Mouse (Mus musculus) liver, embryonic 14.5 days (tissue): Measurements from ENCODE around the gene Bag6. TPM values are rescaled to one million over a fixed set of nuclear protein-coding genes. Genes with fewer than 3 reads are reported as not detected.

Experiments
- ATAC-seq: fragments of 200-750 bp; cut with Nextera tagmentation; 2 replicates; pipeline ENCODE4 v1.8.0; 2017; ENCODE audit warnings: moderate number of reproducible peaks, mild to moderate bottlenecking, moderate library complexity; ENCODE audit not compliant: insufficient read depth
- DNase-seq, 3 experiments: peaks; one replicate each; pipeline ENCODE4 v3.0.0-alpha.2; 2012 to 2013; ENCODE audit warnings: low read depth in 3 of 3, low spot score in 3 of 3
- H3K27ac ChIP-seq: fragments of 300-500 bp; sonication (generic); 2 replicates; pipeline ENCODE4 v1.5.1; 2014; ENCODE audit warnings: moderate library complexity, mild to moderate bottlenecking, control low read depth, inconsistent platforms
- H3K27me3 ChIP-seq: fragments of 300-500 bp; sonication (generic); 2 replicates; pipeline ENCODE4 v1.6.1; 2014; ENCODE audit warnings: mild to moderate bottlenecking, low read length, moderate library complexity; ENCODE audit not compliant: control insufficient read depth, insufficient read depth
- H3K36me3 ChIP-seq: fragments of 300-500 bp; sonication (generic); replicated peaks from 2 replicates; pipeline ENCODE4 v1.6.1; 2014; ENCODE audit warnings: low read depth; ENCODE audit not compliant: control insufficient read depth, insufficient read depth
- H3K4me1 ChIP-seq, 2 experiments: fragments of 200-500 bp in 1 of 2; fragments of 300-500 bp in 1 of 2; sonication (generic) in 1 of 2; replicated peaks; 2 replicates each; pipeline ENCODE4 v1.6.1; 2012 to 2014; ENCODE audit warnings: antibody characterized with exemption in 1 of 2, inconsistent platforms in 1 of 2, low read length in 1 of 2; ENCODE audit not compliant: control insufficient read depth in 2 of 2, insufficient read depth in 2 of 2
- H3K4me2 ChIP-seq: fragments of 300-500 bp; sonication (generic); 2 replicates; pipeline ENCODE4 v1.6.1; 2014; ENCODE audit warnings: low read depth, mild to moderate bottlenecking, control low read depth, moderate library complexity
- H3K4me3 ChIP-seq, 2 experiments: fragments of 200-500 bp in 1 of 2; fragments of 300-500 bp in 1 of 2; sonication (generic) in 1 of 2; 2 replicates each; pipeline ENCODE4 v1.5.1; 2012 to 2014; ENCODE audit warnings: low read depth in 2 of 2, low read length in 2 of 2, mild to moderate bottlenecking in 2 of 2, control low read depth in 1 of 2, inconsistent platforms in 1 of 2, moderate library complexity in 1 of 2; ENCODE audit not compliant: insufficient read depth in 1 of 2
- H3K9ac ChIP-seq: fragments of 300-500 bp; sonication (generic); replicated peaks from 2 replicates; pipeline ENCODE4 v1.6.1; 2014; ENCODE audit warnings: mild to moderate bottlenecking, control low read depth, moderate library complexity
- H3K9me3 ChIP-seq: fragments of 300-500 bp; sonication (generic); 2 replicates; pipeline ENCODE4 v1.6.1; 2016; ENCODE audit warnings: low read length, mixed read lengths; ENCODE audit not compliant: control insufficient read depth
- CTCF ChIP-seq: IDR thresholded peaks from 2 replicates; pipeline ENCODE4 v1.5.1; 2016; ENCODE audit warnings: antibody characterized with exemption, low read depth, control low read depth
- EP300 ChIP-seq: IDR thresholded peaks from 2 replicates; pipeline ENCODE4 v1.6.1; 2016; ENCODE audit warnings: antibody characterized with exemption, low read depth
- WGBS: fragments of 180-500 bp; shearing (Covaris S2); extraction: QIAGEN DNeasy Blood & Tissue Kit; methylation state at CpG from one replicate; pipeline ENCODE4 v1.1.7; 2014; ENCODE audit not compliant: insufficient replicate concordance; 5-methylcytosine and 5-hydroxymethylcytosine counted together
- microRNA-seq: library from miRNA; unstranded; fragments of <30 nt; microRNA quantifications from one replicate; pipeline ENCODE4, GENCODE M21; 2016
- polyA plus RNA-seq, 2 experiments: library from polyadenylated mRNA; depleted of rRNA in 1 of 2; stranded (reverse) in 1 of 2; unstranded in 1 of 2; fragments of >200 nt; fragmentation: Nextera tagmentation in 1 of 2; extraction: Ambion mirVana in 1 of 2; gene quantifications; 2 replicates each; pipeline versions ENCODE4 v1.2.1 to v1.2.3; 2012 to 2014

The Bag6 gene
- polyA plus RNA-seq, 2 experiments: 22.9 to 45.7 TPM

- no peak for DNase-seq
- H3K27me3 ChIP-seq: peaks cover 14% of the 10 kb centered on the region
- H3K9me3 ChIP-seq: no peaks in the 10 kb centered on the region
- peak within 1 kb of the TSS; percentile 65 for H3K4me2 ChIP-seq
- TF ChIP-seq CTCF (no peak), EP300 (no peak)
- no peak within 1 kb of the TSS for H3K27ac ChIP-seq
- H3K36me3 ChIP-seq: no peaks in the 10 kb centered on the region
- H3K4me1 ChIP-seq: peaks cover 0 to 13% of the 10 kb centered on the region in 2 experiments; a peak in 2 of 4 replicates
- WGBS: 43% methylated on average over 28 of the region's 28 CpGs
- peak within 1 kb of the TSS in 1 of 2 experiments; percentile 43; a peak in 1 of 4 replicates for H3K4me3 ChIP-seq
- no peak for ATAC-seq
- no peak within 1 kb of the TSS for H3K9ac ChIP-seq
Measured at GRCm38 (mm10) chr17:35193881-35194843, 59.2 kb downstream of the Bag6 start, which contains the start of gene Ltb. Gene Ltb (plus strand): TSS chr17:35194439.

GRCm38 (mm10) chr17:35194844-35195630, 60.1 kb downstream of the Bag6 start:
- no peaks in the 10 kb centered on the region for H3K9me3 ChIP-seq
- no peak overlapping the region for H3K9ac ChIP-seq
- TF ChIP-seq EP300: no peak
- no peak for TF ChIP-seq CTCF
- DNase-seq: no peak
- H3K36me3 ChIP-seq: no peaks in the 10 kb centered on the region
- peak overlapping the region; percentile 43 to 44 for H3K4me3 ChIP-seq
- no peak; the same call in 1 of the 2 replicates for ATAC-seq
- peak overlapping the region; percentile 65 for H3K4me2 ChIP-seq
- WGBS: 34% methylated on average over 19 of the region's 19 CpGs
- H3K27me3 ChIP-seq: peaks cover 14% of the 10 kb centered on the region
- no peak overlapping the region for H3K27ac ChIP-seq
- H3K4me1 ChIP-seq: peaks cover 0 to 10% of the 10 kb centered on the region in 2 experiments; a peak in 2 of 4 replicates

GRCm38 (mm10) chr17:35195631-35196320, 60.8 kb downstream of the Bag6 start:
- Histone ChIP-seq H3K4me2 (peak overlapping the region; percentile 65), H3K27me3 (peaks cover 19% of the 10 kb centered on the region), H3K36me3 (no peaks in the 10 kb centered on the region), H3K9me3 (no peaks in the 10 kb centered on the region), H3K27ac (no peak overlapping the region), H3K4me1 (peaks cover 0 to 11% of the 10 kb centered on the region in 2 experiments; a peak in 2 of 4 replicates), H3K9ac (no peak overlapping the region), H3K4me3 (peak overlapping the region; percentile 43 to 44)
- 1% methylated on average over 66 of the region's 66 CpGs for WGBS
- no peak for DNase-seq
- no peak for TF ChIP-seq EP300
- TF ChIP-seq CTCF: peak; percentile 88
- peak; percentile 71; the same call in 1 of the 2 replicates for ATAC-seq

- Histone ChIP-seq H3K9ac (no peak overlapping the region), H3K4me1 (peaks cover 0 to 12% of the 10 kb centered on the region in 2 experiments; a peak in 2 of 4 replicates), H3K4me3 (no peak overlapping the region; a peak in 2 of 4 replicates), H3K27me3 (peaks cover 23% of the 10 kb centered on the region), H3K36me3 (no peaks in the 10 kb centered on the region), H3K4me2 (peak overlapping the region; percentile 65), H3K27ac (no peak overlapping the region), H3K9me3 (no peaks in the 10 kb centered on the region)
- 39% methylated on average over 9 of the region's 9 CpGs for WGBS
- ATAC-seq (no peak), DNase-seq (no peak)
- TF ChIP-seq CTCF (no peak), EP300 (no peak)
Measured at GRCm38 (mm10) chr17:35196321-35196641, 61.3 kb downstream of the Bag6 start.

Small RNAs within 50 kb of the gene (microRNA-seq; reads per million reads assigned to microRNA genes)
- not detected for gene Mir6973a

Other genes starting within 250 kb of the Bag6 start
Only the 30 nearest of the 41 such genes appear.
- gene Lsm2, start 153.3 kb upstream of the Bag6 start, polyA plus RNA-seq (2012; rRNA removed): 81.5 and 121 TPM in 2 replicates
- 122 and 132 TPM in 2 replicates for gene Lsm2, start 153.3 kb upstream of the Bag6 start, polyA plus RNA-seq (2014; fragmentation: Nextera tagmentation; extraction: Ambion mirVana)
- 58.2 and 67.6 TPM in 2 replicates for gene Vars, start 134.2 kb upstream of the Bag6 start, polyA plus RNA-seq (2012; rRNA removed)
- gene Vars, start 134.2 kb upstream of the Bag6 start, polyA plus RNA-seq (2014; fragmentation: Nextera tagmentation; extraction: Ambion mirVana): 61.7 and 77.3 TPM in 2 replicates
- 0.12 and 0.18 TPM in 2 replicates for gene Vwa7, start 118.6 kb upstream of the Bag6 start, polyA plus RNA-seq (2012; rRNA removed)
- 0.09 TPM in 1 of 2 replicates, not detected in the other for gene Vwa7, start 118.6 kb upstream of the Bag6 start, polyA plus RNA-seq (2014; fragmentation: Nextera tagmentation; extraction: Ambion mirVana)
- gene Sapcd1, start 107.2 kb upstream of the Bag6 start, polyA plus RNA-seq (2012; rRNA removed): 2.3 and 2.7 TPM in 2 replicates
- 2.5 and 2.7 TPM in 2 replicates for gene Sapcd1, start 107.2 kb upstream of the Bag6 start, polyA plus RNA-seq (2014; fragmentation: Nextera tagmentation; extraction: Ambion mirVana)
- gene Msh5, start 88.4 kb upstream of the Bag6 start, polyA plus RNA-seq (2012; rRNA removed): 3.3 and 4.3 TPM in 2 replicates
- gene Msh5, start 88.4 kb upstream of the Bag6 start, polyA plus RNA-seq (2014; fragmentation: Nextera tagmentation; extraction: Ambion mirVana): 2.3 and 2.9 TPM in 2 replicates
- 76.4 and 78.0 TPM in 2 replicates for gene Clic1, start 85.2 kb upstream of the Bag6 start, polyA plus RNA-seq (2012; rRNA removed)
- 38.1 and 39.9 TPM in 2 replicates for gene Clic1, start 85.2 kb upstream of the Bag6 start, polyA plus RNA-seq (2014; fragmentation: Nextera tagmentation; extraction: Ambion mirVana)
- 12.0 and 12.3 TPM in 2 replicates for gene Ddah2, start 76.1 kb upstream of the Bag6 start, polyA plus RNA-seq (2012; rRNA removed)
- 16.1 and 17.3 TPM in 2 replicates for gene Ddah2, start 76.1 kb upstream of the Bag6 start, polyA plus RNA-seq (2014; fragmentation: Nextera tagmentation; extraction: Ambion mirVana)
- 0.26 and 0.48 TPM in 2 replicates for gene Ly6g6c, start 69.8 kb upstream of the Bag6 start, polyA plus RNA-seq (2012; rRNA removed)
- gene Ly6g6c, start 69.8 kb upstream of the Bag6 start, polyA plus RNA-seq (2014; fragmentation: Nextera tagmentation; extraction: Ambion mirVana): 0.24 and 0.37 TPM in 2 replicates
- 2.3 and 2.6 TPM in 2 replicates for gene Mpig6b, start 69.0 kb upstream of the Bag6 start, polyA plus RNA-seq (2012; rRNA removed)
- gene Mpig6b, start 69.0 kb upstream of the Bag6 start, polyA plus RNA-seq (2014; fragmentation: Nextera tagmentation; extraction: Ambion mirVana): 4.0 and 6.6 TPM in 2 replicates
- gene Ly6g6e, start 58.3 kb upstream of the Bag6 start, polyA plus RNA-seq (2012; rRNA removed): 0.08 and 0.32 TPM in 2 replicates
- gene Ly6g6e, start 58.3 kb upstream of the Bag6 start, polyA plus RNA-seq (2014; fragmentation: Nextera tagmentation; extraction: Ambion mirVana): not detected in 2 replicates
- 0.95 and 1.2 TPM in 2 replicates for gene Ly6g6d, start 57.1 kb upstream of the Bag6 start, polyA plus RNA-seq (2012; rRNA removed)
- 0.28 and 0.77 TPM in 2 replicates for gene Ly6g6d, start 57.1 kb upstream of the Bag6 start, polyA plus RNA-seq (2014; fragmentation: Nextera tagmentation; extraction: Ambion mirVana)
- gene Ly6g6f, start 49.6 kb upstream of the Bag6 start, polyA plus RNA-seq (2012; rRNA removed): 4.1 and 5.1 TPM in 2 replicates
- gene Ly6g6f, start 49.6 kb upstream of the Bag6 start, polyA plus RNA-seq (2014; fragmentation: Nextera tagmentation; extraction: Ambion mirVana): 5.0 and 6.3 TPM in 2 replicates
- gene Abhd16a, start 45.9 kb upstream of the Bag6 start, polyA plus RNA-seq (2012; rRNA removed): 29.1 and 30.0 TPM in 2 replicates
- 42.3 and 44.3 TPM in 2 replicates for gene Abhd16a, start 45.9 kb upstream of the Bag6 start, polyA plus RNA-seq (2014; fragmentation: Nextera tagmentation; extraction: Ambion mirVana)
- not detected in 2 replicates for gene Ly6g5c, start 26.9 kb upstream of the Bag6 start, polyA plus RNA-seq (2012; rRNA removed)
- gene Ly6g5c, start 26.9 kb upstream of the Bag6 start, polyA plus RNA-seq (2014; fragmentation: Nextera tagmentation; extraction: Ambion mirVana): not detected in 2 replicates
- gene Ly6g5b, start 19.8 kb upstream of the Bag6 start, polyA plus RNA-seq (2012; rRNA removed): 0.57 and 0.70 TPM in 2 replicates
- gene Ly6g5b, start 19.8 kb upstream of the Bag6 start, polyA plus RNA-seq (2014; fragmentation: Nextera tagmentation; extraction: Ambion mirVana): 0.27 TPM in 1 of 2 replicates, not detected in the other
- gene Gpank1, start 13.7 kb upstream of the Bag6 start, polyA plus RNA-seq (2012; rRNA removed): 8.9 and 10.0 TPM in 2 replicates
- 12.2 and 12.7 TPM in 2 replicates for gene Gpank1, start 13.7 kb upstream of the Bag6 start, polyA plus RNA-seq (2014; fragmentation: Nextera tagmentation; extraction: Ambion mirVana)
- gene Csnk2b, start 13.1 kb upstream of the Bag6 start, polyA plus RNA-seq (2012; rRNA removed): 79.2 and 106 TPM in 2 replicates
- gene Csnk2b, start 13.1 kb upstream of the Bag6 start, polyA plus RNA-seq (2014; fragmentation: Nextera tagmentation; extraction: Ambion mirVana): 127 and 142 TPM in 2 replicates
- gene D17H6S53E, start 8.8 kb upstream of the Bag6 start, polyA plus RNA-seq (2012; rRNA removed): 0.75 and 1.5 TPM in 2 replicates
- 1.3 and 1.5 TPM in 2 replicates for gene D17H6S53E, start 8.8 kb upstream of the Bag6 start, polyA plus RNA-seq (2014; fragmentation: Nextera tagmentation; extraction: Ambion mirVana)
- 285 and 317 TPM in 2 replicates for gene Apom, start 3.1 kb upstream of the Bag6 start, polyA plus RNA-seq (2012; rRNA removed)
- 750 and 763 TPM in 2 replicates for gene Apom, start 3.1 kb upstream of the Bag6 start, polyA plus RNA-seq (2014; fragmentation: Nextera tagmentation; extraction: Ambion mirVana)
- gene Prrc2a, start 29.7 kb downstream of the Bag6 start, polyA plus RNA-seq (2012; rRNA removed): 61.4 and 67.5 TPM in 2 replicates
- 33.4 and 46.0 TPM in 2 replicates for gene Prrc2a, start 29.7 kb downstream of the Bag6 start, polyA plus RNA-seq (2014; fragmentation: Nextera tagmentation; extraction: Ambion mirVana)
- 3.1 and 8.1 TPM in 2 replicates for gene Aif1, start 40.9 kb downstream of the Bag6 start, polyA plus RNA-seq (2012; rRNA removed)
- gene Aif1, start 40.9 kb downstream of the Bag6 start, polyA plus RNA-seq (2014; fragmentation: Nextera tagmentation; extraction: Ambion mirVana): 18.6 and 20.7 TPM in 2 replicates
- 25.6 and 37.4 TPM in 2 replicates for gene Lst1, start 53.3 kb downstream of the Bag6 start, polyA plus RNA-seq (2012; rRNA removed)
- gene Lst1, start 53.3 kb downstream of the Bag6 start, polyA plus RNA-seq (2014; fragmentation: Nextera tagmentation; extraction: Ambion mirVana): 32.8 and 37.7 TPM in 2 replicates
- gene Ltb, start 59.3 kb downstream of the Bag6 start, polyA plus RNA-seq (2012; rRNA removed): 0.47 and 0.70 TPM in 2 replicates
- 0.28 and 0.64 TPM in 2 replicates for gene Ltb, start 59.3 kb downstream of the Bag6 start, polyA plus RNA-seq (2014; fragmentation: Nextera tagmentation; extraction: Ambion mirVana)
- gene Tnf, start 66.8 kb downstream of the Bag6 start, polyA plus RNA-seq (2012; rRNA removed): 0.42 and 0.73 TPM in 2 replicates
- 0.15 and 0.43 TPM in 2 replicates for gene Tnf, start 66.8 kb downstream of the Bag6 start, polyA plus RNA-seq (2014; fragmentation: Nextera tagmentation; extraction: Ambion mirVana)
- gene Lta, start 70.2 kb downstream of the Bag6 start, polyA plus RNA-seq (2012; rRNA removed): 0.04 and 0.07 TPM in 2 replicates
- gene Lta, start 70.2 kb downstream of the Bag6 start, polyA plus RNA-seq (2014; fragmentation: Nextera tagmentation; extraction: Ambion mirVana): not detected in 2 replicates
- 0.19 and 0.21 TPM in 2 replicates for gene Gm16181, start 85.7 kb downstream of the Bag6 start, polyA plus RNA-seq (2012; rRNA removed)
- gene Gm16181, start 85.7 kb downstream of the Bag6 start, polyA plus RNA-seq (2014; fragmentation: Nextera tagmentation; extraction: Ambion mirVana): not detected in 2 replicates
- gene Atp6v1g2, start 98.5 kb downstream of the Bag6 start, polyA plus RNA-seq (2012; rRNA removed): 1.8 and 1.9 TPM in 2 replicates
- 0.76 and 0.97 TPM in 2 replicates for gene Atp6v1g2, start 98.5 kb downstream of the Bag6 start, polyA plus RNA-seq (2014; fragmentation: Nextera tagmentation; extraction: Ambion mirVana)
- gene Nfkbil1, start 100.6 kb downstream of the Bag6 start, polyA plus RNA-seq (2012; rRNA removed): 3.6 and 4.2 TPM in 2 replicates
- gene Nfkbil1, start 100.6 kb downstream of the Bag6 start, polyA plus RNA-seq (2014; fragmentation: Nextera tagmentation; extraction: Ambion mirVana): 1.1 and 1.3 TPM in 2 replicates
- 161 and 199 TPM in 2 replicates for gene Ddx39b, start 106.6 kb downstream of the Bag6 start, polyA plus RNA-seq (2012; rRNA removed)
- 127 and 143 TPM in 2 replicates for gene Ddx39b, start 106.6 kb downstream of the Bag6 start, polyA plus RNA-seq (2014; fragmentation: Nextera tagmentation; extraction: Ambion mirVana)
- gene H2-D1, start 127.6 kb downstream of the Bag6 start, polyA plus RNA-seq (2012; rRNA removed): 29.2 and 37.1 TPM in 2 replicates
- 55.6 and 57.2 TPM in 2 replicates for gene H2-D1, start 127.6 kb downstream of the Bag6 start, polyA plus RNA-seq (2014; fragmentation: Nextera tagmentation; extraction: Ambion mirVana)